Mouse (Mus musculus): Measurements from ENCODE around the gene AW822073. TPM values are rescaled to one million over a fixed set of nuclear protein-coding genes. Genes with fewer than 3 reads are reported as not detected.
"Not testable (repeated sequence)": the region's sequence is repeated elsewhere in the genome, so short reads cannot be mapped to it uniquely, and the experiment has no call there.

Gene AW822073
- not detected in 2 replicates for polyA plus RNA-seq (2016; fragmentation: Nextera tagmentation; extraction: Ambion mirVana)

GRCm38 (mm10) chr10:58224827-58225785 lies at the start of gene AW822073:
TSS of gene AW822073 (minus strand) at chr10:58224930.
- H3K36me3 ChIP-seq; H3K4me3 ChIP-seq; H3K4me1 ChIP-seq; ATAC-seq; H3K4me2 ChIP-seq; H3K27ac ChIP-seq; H3K27me3 ChIP-seq (replicated peaks); H3K9me3 ChIP-seq (replicated peaks); H3K9ac ChIP-seq: not testable (repeated sequence)
- 66% methylated on average over 18 of the region's 18 CpGs for WGBS (ENCODE audit: insufficient replicate concordance)

- WGBS (ENCODE audit: insufficient replicate concordance), result 66% methylated on average over 5 of the region's 5 CpGs
- Histone ChIP-seq H3K27me3 (replicated peaks) (no peaks in the 10 kb centered on the region), H3K9ac (no peak overlapping the region), H3K4me2 (no peak overlapping the region), H3K36me3 (peaks cover 35% of the 10 kb centered on the region), H3K4me3 (no peak overlapping the region), H3K9me3 (replicated peaks) (no peaks in the 10 kb centered on the region), H3K27ac (no peak overlapping the region), H3K4me1 (peaks cover 18% of the 10 kb centered on the region)
- ATAC-seq, result no peak
Measured at GRCm38 (mm10) chr10:58258466-58258865, 33.7 kb upstream of the AW822073 start.

GRCm38 (mm10) chr10:58255954-58256353 lies 31.2 kb upstream of the AW822073 start:
- Histone ChIP-seq H3K4me1 (peaks cover 18% of the 10 kb centered on the region), H3K27ac (no peak overlapping the region), H3K36me3 (peaks cover 23% of the 10 kb centered on the region), H3K9ac (peak overlapping the region; percentile 85), H3K4me3 (peak overlapping the region; percentile 88), H3K27me3 (replicated peaks) (no peaks in the 10 kb centered on the region), H3K9me3 (replicated peaks) (no peaks in the 10 kb centered on the region), H3K4me2 (peak overlapping the region; percentile 82)
- no peak for ATAC-seq
- 5% methylated on average over 4 of the region's 4 CpGs for WGBS (ENCODE audit: insufficient replicate concordance)

GRCm38 (mm10) chr10:58255213-58255892 lies 30.6 kb upstream of the AW822073 start, which contains the start of gene Gcc2:
TSS of gene Gcc2 (plus strand) at chr10:58255497.
- peak within 1 kb of the TSS; percentile 85 for H3K9ac ChIP-seq
- peaks cover 18% of the 10 kb centered on the region for H3K4me1 ChIP-seq
- peak within 1 kb of the TSS; percentile 88 for H3K4me3 ChIP-seq
- WGBS (ENCODE audit: insufficient replicate concordance), result under 1% methylated on average over 57 of the region's 58 CpGs
- H3K36me3 ChIP-seq, result peaks cover 22% of the 10 kb centered on the region
- H3K27ac ChIP-seq, result peak within 1 kb of the TSS; percentile 72
- no peaks in the 10 kb centered on the region for H3K27me3 ChIP-seq (replicated peaks)
- no peaks in the 10 kb centered on the region for H3K9me3 ChIP-seq (replicated peaks)
- ATAC-seq, result peak; percentile 99
- H3K4me2 ChIP-seq, result peak within 1 kb of the TSS; percentile 82

GRCm38 (mm10) chr10:58254635-58255175 lies 30.0 kb upstream of the AW822073 start:
- Histone ChIP-seq H3K9ac (peak overlapping the region; percentile 85; the same call in 1 of the 2 replicates), H3K27ac (no peak overlapping the region), H3K4me1 (peaks cover 18% of the 10 kb centered on the region), H3K36me3 (peaks cover 16% of the 10 kb centered on the region), H3K27me3 (replicated peaks) (no peaks in the 10 kb centered on the region), H3K4me2 (peak overlapping the region; percentile 82), H3K9me3 (replicated peaks) (no peaks in the 10 kb centered on the region), H3K4me3 (peak overlapping the region; percentile 88)
- 24% methylated on average over 6 of the region's 6 CpGs for WGBS (ENCODE audit: insufficient replicate concordance)
- ATAC-seq, result 0 out of 2 replicates have a peak, but pooled peaks have one; percentile 13

- no peak for ATAC-seq
- Histone ChIP-seq H3K4me1 (peaks cover 2% of the 10 kb centered on the region), H3K4me3 (no peak overlapping the region), H3K27ac (no peak overlapping the region), H3K9me3 (replicated peaks) (no peaks in the 10 kb centered on the region), H3K4me2 (no peak overlapping the region), H3K36me3 (no peaks in the 10 kb centered on the region), H3K9ac (no peak overlapping the region), H3K27me3 (replicated peaks) (no peaks in the 10 kb centered on the region)
- 19% methylated on average over 1 of the region's 1 CpGs for WGBS (ENCODE audit: insufficient replicate concordance)
Measured at GRCm38 (mm10) chr10:58249535-58249934, 24.8 kb upstream of the AW822073 start.

- not testable (repeated sequence) for H3K27ac ChIP-seq; H3K36me3 ChIP-seq; H3K4me2 ChIP-seq; H3K4me3 ChIP-seq; H3K4me1 ChIP-seq; H3K9me3 ChIP-seq (replicated peaks); H3K9ac ChIP-seq; H3K27me3 ChIP-seq (replicated peaks)
- whole genome bisulfite sequencing (ENCODE audit: insufficient replicate concordance), result 64% methylated on average over 8 of the region's 8 CpGs
- ATAC-seq, result peak; percentile 77
Measured at GRCm38 (mm10) chr10:58238984-58239740, 14.4 kb upstream of the AW822073 start.

GRCm38 (mm10) chr10:58236613-58237012 lies 11.9 kb upstream of the AW822073 start, which contains the start of gene Gm4981:
TSS of gene Gm4981 (minus strand) at chr10:58236701.
- Histone ChIP-seq H3K36me3 (no peaks in the 10 kb centered on the region), H3K4me3 (no peak within 1 kb of the TSS), H3K4me2 (no peak within 1 kb of the TSS), H3K9me3 (replicated peaks) (peaks cover 18% of the 10 kb centered on the region), H3K4me1 (no peaks in the 10 kb centered on the region), H3K27ac (no peak within 1 kb of the TSS), H3K9ac (no peak within 1 kb of the TSS), H3K27me3 (replicated peaks) (no peaks in the 10 kb centered on the region)
- WGBS (ENCODE audit: insufficient replicate concordance), result 75% methylated on average over 10 of the region's 10 CpGs
- no peak for ATAC-seq

GRCm38 (mm10) chr10:58234985-58235384 lies 10.3 kb upstream of the AW822073 start:
- not testable (repeated sequence) for H3K4me1 ChIP-seq; H3K27me3 ChIP-seq (replicated peaks); H3K4me3 ChIP-seq; H3K9ac ChIP-seq; H3K36me3 ChIP-seq; H3K4me2 ChIP-seq; ATAC-seq; H3K27ac ChIP-seq
- H3K9me3 ChIP-seq (replicated peaks), result peaks cover 22% of the 10 kb centered on the region
- WGBS (ENCODE audit: insufficient replicate concordance), result 62% methylated on average over 4 of the region's 4 CpGs

- not testable (repeated sequence) for H3K4me3 ChIP-seq; H3K27me3 ChIP-seq (replicated peaks); H3K36me3 ChIP-seq; H3K4me1 ChIP-seq; ATAC-seq; H3K9ac ChIP-seq; H3K4me2 ChIP-seq; H3K27ac ChIP-seq
- H3K9me3 ChIP-seq (replicated peaks), result peaks cover 19% of the 10 kb centered on the region
Measured at GRCm38 (mm10) chr10:58233740-58234121, 9.0 kb upstream of the AW822073 start.

- H3K9me3 ChIP-seq (replicated peaks), result peaks cover 19% of the 10 kb centered on the region
- not testable (repeated sequence) for H3K27ac ChIP-seq; H3K4me3 ChIP-seq; H3K4me1 ChIP-seq; H3K27me3 ChIP-seq (replicated peaks); H3K36me3 ChIP-seq; H3K4me2 ChIP-seq; H3K9ac ChIP-seq
- peak; percentile 53 for ATAC-seq
- 60% methylated on average over 10 of the region's 10 CpGs for WGBS (ENCODE audit: insufficient replicate concordance)
Measured at GRCm38 (mm10) chr10:58233054-58233739, 8.5 kb upstream of the AW822073 start.
